Mouse (Mus musculus) heart, adult 11 months (tissue): ENCODE measurements at regions not wholly inside any gene's neighbourhood (a gene's known extent, or its start where the extent isn't known, plus 50 kb on each side); places are given as distances from the start of the nearest gene placed in this dataset.
A peak's percentile ranks its signal among the peaks of the same experiment; 100 is the strongest.
"Not testable (repeated sequence)": the region's sequence is repeated elsewhere in the genome, so short reads cannot be mapped to it uniquely, and the experiment has no call there.

Source experiments
- DNase-seq: peaks from one replicate; pipeline ENCODE4 v3.0.0; 2022

GRCm38 (mm10) chr8:19976461-19976860 is 73.3 kb downstream of the Gm31371 start:
- peak; percentile 88 for DNase-seq

DNA sequence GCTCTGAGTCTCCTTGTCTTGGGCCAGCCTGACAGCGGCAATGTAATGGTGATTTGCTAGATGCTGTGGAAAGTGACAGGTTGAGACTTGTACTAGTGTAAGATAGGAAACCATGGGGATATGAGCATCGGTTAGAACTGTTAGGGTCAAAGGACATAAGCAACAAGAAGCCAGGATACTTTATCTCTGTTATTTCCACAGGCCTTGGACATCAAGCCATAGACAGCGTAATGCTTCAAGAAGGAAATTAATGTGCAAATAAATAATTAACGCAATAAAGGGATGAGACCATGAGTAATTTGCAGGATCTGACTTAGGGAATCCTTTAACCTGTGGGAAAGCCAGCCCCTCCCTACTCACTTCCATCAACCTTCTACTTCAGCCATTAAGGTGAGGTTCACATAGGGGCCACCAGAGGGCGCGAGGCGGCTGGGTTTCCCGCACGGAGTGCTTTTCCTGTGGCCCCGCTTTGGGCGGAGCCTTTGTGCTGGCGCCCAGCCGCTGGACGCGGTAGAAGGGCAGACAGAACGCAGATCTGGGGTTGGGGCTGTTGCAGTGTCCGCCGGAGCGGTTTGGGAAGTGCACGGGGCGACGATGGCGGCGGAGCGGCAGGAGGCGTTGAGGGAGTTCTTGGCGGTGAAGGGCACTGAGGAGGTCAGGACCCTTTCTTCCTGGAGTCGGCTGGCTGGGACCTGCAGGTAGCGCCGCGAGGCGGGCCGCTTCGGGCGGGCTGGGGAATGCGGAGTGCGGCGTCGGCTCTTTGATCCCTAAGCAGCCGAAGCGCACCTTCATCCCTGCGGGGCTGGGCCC is 76.5 kb downstream of the Gm31371 start:
- DNase-seq = peak; percentile 96

DNA sequence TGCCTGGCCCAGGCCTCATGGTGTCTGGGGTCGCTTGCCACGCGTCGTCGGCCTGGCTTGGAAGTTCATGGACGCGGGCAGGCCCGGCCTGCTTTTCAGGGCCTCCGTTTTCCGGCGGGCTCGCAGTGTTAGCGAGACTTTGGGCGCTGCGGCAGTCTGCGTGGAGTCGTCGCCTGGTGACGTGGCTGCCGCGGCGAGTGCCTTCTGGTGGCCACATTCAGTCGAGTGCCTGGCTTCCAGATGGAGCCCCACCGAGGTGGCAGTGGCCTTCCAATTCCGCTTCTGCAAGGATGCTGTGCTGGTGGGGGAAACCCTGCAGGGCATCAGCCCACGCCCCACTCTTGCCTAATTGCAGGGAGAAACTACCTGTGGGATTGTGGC is 77.1 kb downstream of the Gm31371 start:
- DNase-seq = not testable (repeated sequence)

GRCm38 (mm10) chr8:20008106-20008505 is 104.9 kb downstream of the Gm31371 start:
- DNase-seq = peak; percentile 95

GRCm38 (mm10) chr8:20010947-20011346 is 107.8 kb downstream of the Gm31371 start:
- DNase-seq = not testable (repeated sequence)

DNA sequence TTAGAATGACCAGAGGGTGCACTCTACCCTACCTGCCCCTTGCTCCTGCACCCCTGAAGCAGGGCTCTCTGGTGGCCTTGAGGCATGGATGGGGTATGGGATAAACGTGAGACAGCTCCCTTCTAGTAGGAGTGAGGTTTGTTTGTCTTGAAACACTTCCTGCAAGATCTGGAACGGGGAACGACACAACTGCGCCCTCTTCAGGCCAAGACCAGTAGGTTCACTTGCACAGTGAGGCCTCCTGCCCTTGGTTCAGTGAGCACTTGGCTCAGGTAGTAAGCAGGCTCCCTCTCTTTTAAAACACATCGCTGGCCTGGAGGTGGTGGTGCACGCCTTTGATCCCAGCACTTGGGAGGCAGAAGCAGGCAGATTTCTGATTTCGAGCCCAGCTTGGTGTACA is 110.1 kb downstream of the Gm31371 start:
- DNase-seq = peak; percentile 52

- peak; percentile 93 for DNase-seq
These were observed 111.4 kb downstream of the Gm31371 start for GRCm38 (mm10) chr8:20014451-20015130.

GRCm38 (mm10) chr8:20015411-20016081 is 112.4 kb downstream of the Gm31371 start:
- peak; percentile 27 for DNase-seq

DNA sequence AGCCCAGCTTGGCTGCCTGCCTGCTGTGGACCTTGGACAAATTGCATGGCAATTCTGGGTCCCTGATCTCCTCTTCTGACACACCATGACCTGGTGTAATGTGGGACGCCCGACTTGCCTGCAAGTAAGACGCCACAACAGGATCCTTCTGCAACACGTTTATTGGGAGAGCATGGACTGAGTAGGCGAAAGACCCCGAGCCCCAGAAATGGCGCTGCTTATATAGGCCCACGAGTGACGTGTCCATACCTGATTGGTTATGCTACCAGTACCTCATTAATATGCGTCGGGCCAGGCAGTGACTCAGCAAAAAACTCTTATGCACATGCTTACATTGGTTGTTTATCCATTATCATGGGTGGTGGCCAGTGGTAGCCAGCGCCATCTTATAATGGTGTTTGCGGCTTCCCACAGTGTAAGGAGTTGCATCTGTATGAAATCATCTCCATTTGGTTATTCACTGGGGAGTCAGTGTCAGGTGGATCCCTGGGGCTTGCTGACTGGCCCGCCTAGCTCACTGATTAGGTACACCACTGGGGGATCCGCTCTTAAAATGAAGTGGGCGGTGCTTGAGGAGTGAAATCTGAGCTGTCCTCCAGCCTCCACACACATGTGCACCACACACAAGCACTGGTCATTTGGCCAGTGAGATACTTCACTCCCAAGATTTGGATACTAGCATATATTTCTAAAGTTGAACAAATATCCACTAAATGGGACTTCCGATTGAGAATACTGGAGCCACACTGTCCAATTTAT is 113.1 kb downstream of the Gm31371 start:
- peak; percentile 98 for DNase-seq

DNA sequence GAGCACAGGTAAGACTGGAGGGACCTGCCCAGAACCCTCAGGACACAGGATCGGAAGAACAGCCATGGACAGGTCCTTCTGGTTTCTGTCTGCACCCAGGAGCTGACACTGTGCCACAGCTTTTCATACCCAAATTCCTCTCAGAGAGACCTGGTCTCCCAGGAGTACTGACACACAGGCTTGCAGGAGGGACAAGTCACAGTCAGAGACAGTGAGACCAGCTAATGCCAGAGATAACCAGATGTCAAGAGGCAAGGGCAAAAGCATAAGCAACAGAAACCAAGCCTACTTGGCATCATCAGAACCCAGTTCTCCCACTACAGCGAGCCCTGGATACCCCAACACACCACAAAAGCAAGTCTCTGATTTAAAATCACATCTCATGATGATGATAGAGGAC is 122.3 kb downstream of the Gm31371 start:
- peak; percentile 92 for DNase-seq

- DNase-seq = peak; percentile 94
These were observed 124.8 kb downstream of the Gm31371 start for GRCm38 (mm10) chr8:20027956-20028355.

- DNase-seq = peak; percentile 89
These were observed 126.9 kb downstream of the Gm31371 start for GRCm38 (mm10) chr8:20030131-20030530.

DNA sequence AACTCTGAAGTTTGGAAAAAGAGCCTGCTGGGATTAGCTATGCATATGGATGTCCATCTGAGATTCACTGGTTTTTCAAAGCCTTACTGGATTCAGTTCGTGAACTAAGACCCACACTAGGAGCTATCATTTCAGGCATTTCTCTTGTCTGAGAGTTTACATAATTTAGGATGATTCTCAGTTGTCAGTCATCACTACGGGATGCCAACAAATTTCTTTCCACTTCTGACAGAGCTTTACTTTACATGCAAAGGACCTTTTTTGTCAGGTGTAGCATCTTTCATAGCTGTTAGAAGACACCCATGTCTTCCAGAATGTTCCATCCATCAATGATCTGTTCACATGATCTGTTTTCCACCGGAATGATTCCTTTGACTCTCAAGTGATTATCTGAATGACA is 154.4 kb downstream of the Gm31371 start:
- peak; percentile 91 for DNase-seq

DNA sequence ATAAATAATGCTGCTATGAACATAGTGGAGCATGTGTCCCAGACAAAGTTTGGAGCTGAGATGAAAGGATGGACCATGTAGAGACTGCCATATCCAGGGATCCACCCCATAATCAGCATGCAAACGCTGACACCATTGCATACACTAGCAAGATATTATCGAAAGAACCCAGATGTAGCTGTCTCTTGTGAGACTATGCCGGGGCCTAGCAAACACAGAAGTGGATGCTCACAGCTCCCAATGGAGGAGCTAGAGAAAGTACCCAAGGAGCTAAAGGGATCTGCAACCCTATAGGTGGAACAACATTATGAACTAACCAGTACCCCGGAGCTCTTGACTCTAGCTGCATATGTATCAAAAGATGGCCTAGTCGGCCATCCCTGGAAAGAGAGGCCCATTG is 194.9 kb downstream of the Gm31371 start:
- DNase-seq = peak; percentile 91

DNA sequence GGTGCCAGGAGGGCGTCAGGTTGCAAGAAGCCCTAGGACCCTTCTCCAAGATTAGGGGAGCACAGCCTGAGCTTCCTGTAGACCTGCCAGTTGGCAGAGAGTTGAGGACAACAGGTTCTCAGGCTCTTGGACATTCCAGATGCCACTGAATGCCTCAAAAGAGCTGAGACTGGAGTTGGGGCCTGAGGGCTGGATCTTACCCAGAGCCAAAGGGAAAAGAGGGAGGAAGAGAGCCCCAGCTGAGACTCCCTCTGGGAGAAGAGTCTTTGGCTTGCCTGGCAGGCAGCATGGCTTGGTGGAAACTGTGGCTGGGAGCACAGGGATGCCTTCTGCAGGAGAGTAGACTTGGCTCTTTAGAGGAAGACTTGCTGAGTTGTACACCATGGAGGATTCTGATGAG is 197.0 kb downstream of the Gm31371 start:
- peak; percentile 86 for DNase-seq

- DNase-seq = peak; percentile 71
These were observed 199.2 kb downstream of the Gm31371 start for GRCm38 (mm10) chr8:20102374-20102773.

- peak; percentile 79 for DNase-seq
These were observed 204.0 kb downstream of the Gm31371 start for GRCm38 (mm10) chr8:20107154-20107553.

- DNase-seq = peak; percentile 96
These were observed 213.6 kb downstream of the Gm31371 start for GRCm38 (mm10) chr8:20116785-20117184.

GRCm38 (mm10) chr8:20119581-20119980 is 216.4 kb downstream of the Gm31371 start:
- peak; percentile 91 for DNase-seq

DNA sequence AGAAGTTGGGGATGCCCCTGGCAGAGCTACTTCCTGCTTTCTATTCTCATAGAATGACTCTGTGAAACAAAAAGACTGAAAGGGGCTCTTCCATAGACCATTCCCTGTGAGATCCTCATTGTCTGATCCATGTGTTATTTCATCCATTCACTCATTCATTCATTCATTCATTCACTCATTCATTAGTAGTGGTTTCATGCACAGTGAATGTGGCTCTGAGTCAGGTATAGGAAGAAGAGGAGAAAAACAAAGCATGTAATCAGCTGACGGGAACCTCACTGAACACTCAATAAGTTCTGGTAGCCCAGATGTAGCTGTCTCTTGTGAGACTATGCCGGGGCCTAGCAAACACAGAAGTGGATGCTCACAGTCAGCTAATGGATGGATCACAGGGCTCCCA is 217.0 kb downstream of the Gm31371 start:
- DNase-seq = peak; percentile 66

DNA sequence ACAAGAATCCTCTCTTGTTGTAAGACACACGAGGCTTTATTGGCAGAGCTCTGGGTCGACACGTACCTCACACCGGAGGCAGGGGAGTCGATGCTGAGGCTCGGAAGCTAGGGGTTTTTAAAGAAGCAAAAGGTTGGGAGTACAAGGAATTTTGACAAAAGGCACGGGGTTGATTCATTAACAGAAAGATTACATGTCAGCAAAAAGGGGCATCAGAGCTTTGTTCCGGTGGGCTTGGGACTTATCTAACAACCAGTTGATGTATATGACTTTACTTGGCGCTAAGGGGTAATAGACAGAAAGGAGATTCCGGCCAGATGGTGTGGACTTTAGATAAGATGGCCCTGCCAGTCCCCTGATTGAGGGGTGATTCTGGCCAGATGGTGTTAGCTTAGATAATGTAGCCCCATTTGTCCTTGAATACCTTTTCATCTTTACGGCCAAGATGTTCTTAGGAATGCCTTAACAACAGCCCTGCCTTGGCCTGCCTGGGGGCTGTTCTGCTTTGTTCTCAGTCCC is 218.3 kb downstream of the Gm31371 start:
- peak; percentile 90 for DNase-seq

GRCm38 (mm10) chr8:20122067-20122925 is 219.1 kb downstream of the Gm31371 start:
- peak; percentile 100 for DNase-seq
